Comparison of ENCODE assay signal across 8 mouse cellular contexts in genomic region chr8:72160707-72161697, GRCm38 (mm10). TPM values are rescaled to one million over a fixed set of nuclear protein-coding genes. Genes with fewer than 3 reads are reported as not detected.
DNase-seq lines count a peak whose midpoint lies in the region; ATAC-seq and TF ChIP-seq lines count a peak whose summit lies in the region.

Gene Rab8a (plus strand): TSS chr8:72161200.

- TF ChIP-seq POLR2A in kidney, adult 2 months (IDR thresholded peaks at IDR 0.05; ENCODE audit: low read depth, low read length) = peak; percentile 73
- peak; percentile 83 for TF ChIP-seq POLR2A in spleen, adult 2 months (IDR thresholded peaks at IDR 0.05; ENCODE audit: low read depth, low read length)

- no peaks in the 10 kb centered on the region for H3K9me3 ChIP-seq in embryonic facial prominence, embryonic 13.5 days
- H3K9me3 ChIP-seq in limb, embryonic 12.5 days = no peaks in the 10 kb centered on the region
- no peaks in the 10 kb centered on the region for H3K9me3 ChIP-seq in midbrain, embryonic 15.5 days

- peaks cover 18% of the 10 kb centered on the region for H3K36me3 ChIP-seq in embryonic facial prominence, embryonic 13.5 days
- no peaks in the 10 kb centered on the region for H3K36me3 ChIP-seq in kidney, adult 2 months (ENCODE audit: control insufficient read depth, insufficient read depth, low read length)
- H3K36me3 ChIP-seq in limb, embryonic 12.5 days = peaks cover 16% of the 10 kb centered on the region
- 0 out of 2 replicates have a peak, but pooled peaks cover 3% of the 10 kb centered on the region for H3K36me3 ChIP-seq in midbrain, embryonic 15.5 days (replicated peaks)
- H3K36me3 ChIP-seq in spleen, adult 2 months (ENCODE audit: control insufficient read depth, insufficient read depth, low read length) = peaks cover 5% of the 10 kb centered on the region; the same call in 1 of the 2 replicates

- peak within 1 kb of the TSS; percentile 86 for H3K27ac ChIP-seq in embryonic facial prominence, embryonic 13.5 days
- H3K27ac ChIP-seq in kidney, adult 2 months (ENCODE audit: insufficient read depth, low read depth, low read length) = peak within 1 kb of the TSS; percentile 71; the same call in 1 of the 2 replicates
- H3K27ac ChIP-seq in limb, embryonic 12.5 days = peak within 1 kb of the TSS; percentile 84
- H3K27ac ChIP-seq in midbrain, embryonic 15.5 days = peak within 1 kb of the TSS; percentile 83
- peak within 1 kb of the TSS; percentile 96 for H3K27ac ChIP-seq in spleen, adult 2 months (ENCODE audit: insufficient read depth, low read length)

- H3K4me2 ChIP-seq in embryonic facial prominence, embryonic 13.5 days = peak within 1 kb of the TSS; percentile 71
- peak within 1 kb of the TSS; percentile 91 for H3K4me2 ChIP-seq in limb, embryonic 12.5 days
- H3K4me2 ChIP-seq in midbrain, embryonic 15.5 days = peak within 1 kb of the TSS; percentile 73

- peak; percentile 100 for ATAC-seq in embryonic facial prominence, embryonic 13.5 days (ENCODE audit: insufficient number of reproducible peaks, insufficient read depth, low FRiP score, low TSS enrichment, low read depth)
- peak; percentile 100 for ATAC-seq in limb, embryonic 12.5 days (ENCODE audit: insufficient number of reproducible peaks, insufficient read depth, low FRiP score, low TSS enrichment, low read depth)
- peak; percentile 99 for ATAC-seq in midbrain, embryonic 15.5 days (replicated peaks)

- H3K4me1 ChIP-seq in embryonic facial prominence, embryonic 13.5 days = peaks cover 18% of the 10 kb centered on the region
- H3K4me1 ChIP-seq in kidney, adult 2 months (ENCODE audit: control insufficient read depth, insufficient read depth, low read length) = peaks cover 15% of the 10 kb centered on the region
- peaks cover 18% of the 10 kb centered on the region for H3K4me1 ChIP-seq in limb, embryonic 12.5 days (replicated peaks)
- H3K4me1 ChIP-seq in midbrain, embryonic 15.5 days = peaks cover 28% of the 10 kb centered on the region
- H3K4me1 ChIP-seq in spleen, adult 2 months (ENCODE audit: control insufficient read depth, insufficient read depth, insufficient read length) = peaks cover 17% of the 10 kb centered on the region; the same call in 1 of the 2 replicates

- DNase-seq in 3134 (ENCODE audit: extremely low read depth, insufficient read length, low spot score) = peak; percentile 99
- DNase-seq in adrenal gland, postnatal 36 days = peak; percentile 99 to 100
- peak; percentile 100 for DNase-seq in heart, adult 18-20 months
- DNase-seq in kidney, adult 2 months = peak; percentile 100
- peak; percentile 99 to 100 for DNase-seq in spleen, adult 2 months (ENCODE audit: low read depth in 1 of 2, low spot score in 2 of 2)

- peak within 1 kb of the TSS; percentile 96 for H3K4me3 ChIP-seq in embryonic facial prominence, embryonic 13.5 days
- H3K4me3 ChIP-seq in kidney, adult 2 months (ENCODE audit: insufficient read depth, low read depth, low read length) = peak within 1 kb of the TSS; percentile 91
- peak within 1 kb of the TSS; percentile 89 for H3K4me3 ChIP-seq in limb, embryonic 12.5 days (replicated peaks)
- H3K4me3 ChIP-seq in midbrain, embryonic 15.5 days = peak within 1 kb of the TSS; percentile 79
- peak within 1 kb of the TSS; percentile 81 for H3K4me3 ChIP-seq in spleen, adult 2 months (ENCODE audit: extremely low read depth, insufficient read depth, insufficient read length)

- TF ChIP-seq CTCF in kidney, adult 2 months (conservative IDR thresholded peaks at IDR 0.05; ENCODE audit: insufficient read depth, insufficient read length, low read depth, low read length) = no peak
- no peak for TF ChIP-seq CTCF in spleen, adult 2 months (IDR thresholded peaks at IDR 0.05; ENCODE audit: extremely low read depth, insufficient read depth, insufficient read length, insufficient replicate concordance)

- whole genome bisulfite sequencing in embryonic facial prominence, embryonic 13.5 days = under 1% methylated on average over 82 of the region's 82 CpGs
- under 1% methylated on average over 82 of the region's 82 CpGs for WGBS in kidney, adult 2 months
- under 1% methylated on average over 80 of the region's 82 CpGs for WGBS in limb, embryonic 12.5 days
- under 1% methylated on average over 82 of the region's 82 CpGs for WGBS in midbrain, embryonic 15.5 days
- WGBS in spleen, adult 2 months = under 1% methylated on average over 80 of the region's 82 CpGs

- no peaks in the 10 kb centered on the region for H3K27me3 ChIP-seq in embryonic facial prominence, embryonic 13.5 days
- no peaks in the 10 kb centered on the region for H3K27me3 ChIP-seq in kidney, adult 2 months (replicated peaks; ENCODE audit: control insufficient read depth, insufficient read depth, low read length)
- H3K27me3 ChIP-seq in limb, embryonic 12.5 days = no peaks in the 10 kb centered on the region
- no peaks in the 10 kb centered on the region for H3K27me3 ChIP-seq in midbrain, embryonic 15.5 days (replicated peaks)
- H3K27me3 ChIP-seq in spleen, adult 2 months (ENCODE audit: control insufficient read depth, insufficient read depth, low read length) = no peaks in the 10 kb centered on the region

- H3K9ac ChIP-seq in embryonic facial prominence, embryonic 13.5 days = peak within 1 kb of the TSS; percentile 97
- H3K9ac ChIP-seq in limb, embryonic 12.5 days (replicated peaks) = peak within 1 kb of the TSS; percentile 91
- peak within 1 kb of the TSS; percentile 93 for H3K9ac ChIP-seq in midbrain, embryonic 15.5 days

RNA-seq across cellular contexts. Expression of gene Rab8a, which starts in this region (rescaled TPM):
- total RNA-seq in adrenal gland, postnatal 36 days (2021) = 10 to 100 TPM; 56.8 to 67.0 TPM
- 132 and 142 TPM in 2 replicates for polyA plus RNA-seq in embryonic facial prominence, embryonic 13.5 days (2015; fragmentation: Nextera tagmentation; extraction: Ambion mirVana)
- 10 to 100 TPM; 20.0 to 25.1 TPM for total RNA-seq in heart, adult 18-20 months (2021)
- polyA plus RNA-seq in kidney, adult 2 months (2012; rRNA removed) = 112 and 148 TPM in 2 replicates
- polyA plus RNA-seq in limb, embryonic 12.5 days (2016; fragmentation: Nextera tagmentation; extraction: Ambion mirVana) = 117 TPM in 2 replicates
- 88.8 and 91.6 TPM in 2 replicates for polyA plus RNA-seq in midbrain, embryonic 15.5 days (2015; fragmentation: Nextera tagmentation; extraction: Ambion mirVana)
- polyA plus RNA-seq in spleen, adult 2 months (2012; rRNA removed) = 49.0 and 50.0 TPM in 2 replicates

Comparison
In these comparisons a context has a peak if more than half of its experiments do, and no peak if none do; other contexts are left out.
1. Peak in every context shown above with its lines: DNase-seq, ATAC-seq, H3K4me3 ChIP-seq and H3K27ac ChIP-seq.